Mouse (Mus musculus): ENCODE data around the gene Pcnx.

Pcnx gene

DNA sequence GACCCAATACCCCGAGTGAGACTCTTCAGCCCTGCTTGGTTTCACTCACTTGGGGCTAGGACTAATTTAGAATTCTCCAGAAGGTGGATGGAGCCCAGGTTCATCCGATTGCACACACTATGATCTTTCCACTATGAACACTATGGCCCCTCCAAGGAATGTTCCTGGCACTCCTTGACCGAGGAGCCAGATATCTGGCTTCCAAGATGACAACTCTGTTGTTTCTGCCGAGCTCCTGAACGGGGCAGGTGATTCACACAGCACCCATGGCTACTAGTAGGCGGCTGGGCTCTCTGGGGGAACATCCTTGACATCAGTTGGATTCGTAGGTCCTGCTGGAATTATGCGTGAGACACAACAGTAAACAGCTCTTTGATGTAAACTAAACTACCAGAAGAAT lies 4.8 kb upstream of the Pcnx start:
- no peak for DNase-seq (ENCODE audit: low spot score in 2 of 2)

DNA sequence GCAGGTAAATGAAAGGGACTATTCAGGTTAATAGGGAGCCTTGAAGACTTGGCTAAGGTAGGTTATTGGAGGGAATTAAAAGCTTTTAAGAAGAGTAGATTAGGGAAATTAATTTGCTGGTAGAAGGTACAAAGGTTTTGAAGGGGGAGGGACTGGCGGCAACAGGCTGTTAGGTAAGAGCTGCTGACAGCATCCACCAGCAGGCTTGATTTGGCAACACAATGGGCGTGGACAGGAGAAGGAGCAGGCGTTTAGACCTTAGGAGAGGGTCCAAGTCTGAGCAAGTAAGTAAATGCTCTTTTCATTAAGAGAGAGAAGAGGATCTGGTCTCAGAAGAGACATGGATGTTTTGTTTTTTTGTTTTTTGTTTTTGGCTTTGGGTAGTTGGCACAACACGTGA lies 3.1 kb upstream of the Pcnx start:
- DNase-seq (ENCODE audit: low spot score in 2 of 2): no peak

DNA sequence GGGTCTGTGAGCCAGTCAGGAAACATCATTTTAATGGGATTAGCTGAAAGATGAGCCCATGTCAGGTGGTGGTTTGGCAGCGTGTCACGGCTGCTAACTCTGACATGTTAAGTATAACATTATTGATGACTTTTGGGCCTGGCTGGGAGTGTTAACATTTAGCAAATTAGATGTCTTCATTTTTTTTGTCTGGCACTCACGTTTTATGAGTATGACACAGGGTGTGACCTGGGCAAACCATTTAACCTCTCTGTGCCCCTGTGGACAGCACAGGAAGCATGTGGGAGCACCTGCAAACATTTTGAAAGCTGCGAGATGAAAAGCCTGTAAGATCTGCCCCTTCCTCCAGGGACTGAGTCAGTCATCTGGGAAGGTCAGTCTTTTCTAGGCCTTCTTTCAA lies 2.6 kb upstream of the Pcnx start:
- no peak for DNase-seq (ENCODE audit: low spot score in 2 of 2)

DNA sequence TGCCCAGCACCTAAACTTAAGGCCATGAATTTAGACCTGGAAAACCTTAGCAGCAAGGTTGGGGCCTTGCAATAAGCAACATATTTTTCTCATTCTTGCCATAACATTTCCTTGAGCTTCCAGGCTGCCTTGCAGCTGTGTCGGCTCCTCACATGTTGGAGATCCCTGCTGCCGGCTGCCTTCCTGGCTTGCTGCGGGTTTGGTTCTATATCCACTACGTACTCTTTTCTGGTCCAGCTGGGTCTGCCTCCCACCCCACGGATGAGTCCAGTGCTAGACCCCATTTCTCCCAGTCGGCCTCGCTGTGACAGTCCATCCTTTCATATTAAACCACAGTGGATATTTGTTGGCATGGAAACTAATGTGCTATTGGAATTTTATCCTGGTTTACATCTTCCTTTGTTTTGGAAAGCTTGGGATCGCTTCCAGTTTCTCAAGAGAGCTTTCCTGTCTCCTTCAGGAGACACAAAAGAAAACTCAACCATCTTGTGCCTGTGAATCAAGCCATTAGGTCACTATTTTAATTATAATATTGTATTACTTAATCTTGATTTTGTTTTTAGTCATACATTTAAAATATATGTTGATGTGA lies 1.7 kb upstream of the Pcnx start:
- no peak for DNase-seq (ENCODE audit: low spot score in 2 of 2)

DNA sequence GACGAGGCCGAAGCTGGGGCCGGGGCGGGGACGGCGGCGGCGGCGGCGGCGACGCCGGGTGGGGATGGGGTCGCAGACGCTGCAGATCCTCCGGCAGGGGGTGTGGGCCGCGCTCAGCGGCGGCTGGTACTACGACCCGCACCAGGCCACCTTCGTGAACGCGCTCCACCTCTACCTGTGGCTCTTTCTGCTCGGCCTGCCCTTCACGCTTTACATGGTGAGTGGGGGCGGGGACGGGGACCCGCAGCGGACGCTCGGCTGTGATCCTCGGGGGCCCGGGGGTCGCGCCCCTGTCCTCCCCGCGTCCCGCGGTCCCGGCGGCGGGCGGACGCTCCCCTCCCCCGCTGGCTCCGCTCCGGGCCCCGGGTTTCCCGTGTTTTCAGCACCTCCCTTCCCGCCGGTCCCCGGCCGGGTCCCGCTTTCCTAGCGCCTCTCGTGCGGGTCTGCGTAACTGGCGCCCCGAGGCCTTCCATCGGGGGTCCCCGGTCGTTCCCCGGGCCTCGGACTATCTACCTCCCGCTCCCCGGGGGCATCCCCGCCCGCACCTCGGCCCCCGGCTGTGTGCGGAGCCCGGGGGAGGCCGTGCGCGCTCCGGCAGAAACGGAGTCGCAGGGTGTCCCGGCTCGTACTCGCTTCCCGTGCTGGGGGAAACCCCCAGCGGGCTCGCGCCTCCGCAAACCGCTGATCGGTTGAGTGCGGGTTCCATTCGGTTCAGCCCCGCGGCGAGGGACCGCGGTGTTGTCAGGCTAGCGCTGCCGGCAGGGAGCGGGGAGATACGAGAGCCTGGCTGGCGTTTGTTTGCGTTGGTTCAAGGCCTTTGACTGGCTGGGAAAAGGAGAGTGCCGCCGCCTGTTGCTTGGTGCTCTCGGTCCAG lies 722 bp downstream of the Pcnx start:
- DNase-seq (ENCODE audit: low spot score in 2 of 2): peak; percentile 39 to 58

DNA sequence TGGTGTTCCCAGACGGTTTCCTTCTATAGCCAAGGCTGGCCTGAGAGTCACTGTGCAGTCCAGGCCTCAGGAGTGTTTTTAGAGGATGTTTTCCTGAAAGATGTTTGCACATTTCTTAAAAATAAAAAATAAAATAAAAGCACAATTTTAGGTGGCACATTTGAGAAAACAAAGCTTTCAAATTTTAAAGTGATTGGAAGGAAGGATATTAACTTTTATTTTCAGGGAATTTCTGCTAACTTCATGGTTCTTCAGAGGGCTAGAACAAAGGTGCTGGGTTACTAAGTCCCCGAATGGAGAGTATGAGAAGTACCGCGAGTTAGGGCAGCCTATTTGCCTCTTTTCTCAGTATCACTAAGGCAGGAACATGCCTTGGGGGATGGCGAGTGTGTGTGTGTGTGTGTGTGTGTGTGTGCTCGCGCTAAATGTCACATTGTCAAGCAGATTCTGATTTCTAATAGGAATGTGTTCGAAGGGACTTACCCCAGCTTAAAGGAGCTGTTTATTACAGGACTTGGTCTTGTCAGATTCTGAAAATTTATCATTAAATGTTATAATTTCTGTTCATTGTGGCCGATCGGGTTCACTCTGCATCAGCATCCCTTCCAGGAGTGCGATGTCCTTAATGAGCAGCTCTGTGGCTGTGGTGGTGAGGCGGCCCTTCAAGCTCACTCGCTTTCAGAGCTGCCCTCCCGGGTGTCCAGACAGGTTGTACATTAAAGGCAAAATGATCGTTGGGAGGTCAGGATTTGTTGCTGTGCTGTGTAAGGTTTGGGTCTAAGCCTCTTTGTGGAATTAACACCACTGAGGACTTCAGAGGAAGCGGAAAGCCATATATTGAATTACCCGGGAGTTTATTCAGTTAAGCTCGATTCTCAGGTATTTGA lies 1.6 kb downstream of the Pcnx start:
- DNase-seq (ENCODE audit: low spot score in 2 of 2): no peak

DNA sequence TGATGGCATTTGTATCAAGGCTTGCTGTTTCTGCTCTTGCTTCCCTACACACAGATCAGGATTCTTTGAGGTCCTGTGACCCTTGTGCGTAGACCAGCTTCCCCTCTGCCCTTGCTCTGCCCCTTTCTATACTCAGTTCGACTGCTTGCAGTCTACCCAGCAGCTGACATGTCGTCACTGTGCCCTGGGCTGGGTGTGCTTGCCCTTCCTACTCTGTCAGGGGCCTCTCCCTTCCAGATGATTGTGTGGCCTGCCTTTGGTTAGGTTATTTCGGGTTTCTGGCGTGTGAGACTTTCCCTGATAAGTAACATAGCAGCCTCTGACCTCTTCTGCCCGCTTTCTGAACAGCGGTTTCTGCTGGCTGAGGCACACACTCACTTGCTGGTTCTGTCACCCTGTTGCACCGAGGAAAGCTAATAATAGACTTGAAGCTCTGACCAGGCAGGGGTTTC lies 2.6 kb downstream of the Pcnx start:
- DNase-seq (ENCODE audit: low spot score in 2 of 2): no peak

DNA sequence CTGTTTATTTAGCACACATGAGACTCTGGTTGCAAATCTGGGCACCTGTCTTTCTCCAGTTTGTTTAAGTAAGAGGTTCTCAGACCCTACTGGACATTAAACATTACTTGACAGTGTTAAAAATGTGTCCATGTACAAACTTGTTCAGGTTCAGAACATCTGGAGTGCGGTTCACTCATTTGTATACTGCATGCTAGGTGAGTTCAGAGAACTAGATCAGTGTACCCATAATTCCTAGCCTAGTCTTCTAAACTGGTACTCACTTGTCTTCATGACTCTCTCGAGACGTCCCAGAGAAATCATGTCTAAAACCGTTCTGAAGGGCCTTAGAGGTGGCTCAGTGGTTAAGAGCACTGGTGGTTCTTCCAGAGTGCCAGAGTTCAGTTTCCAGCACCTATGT lies 4.1 kb downstream of the Pcnx start:
- DNase-seq (ENCODE audit: low spot score in 2 of 2): no peak

DNA sequence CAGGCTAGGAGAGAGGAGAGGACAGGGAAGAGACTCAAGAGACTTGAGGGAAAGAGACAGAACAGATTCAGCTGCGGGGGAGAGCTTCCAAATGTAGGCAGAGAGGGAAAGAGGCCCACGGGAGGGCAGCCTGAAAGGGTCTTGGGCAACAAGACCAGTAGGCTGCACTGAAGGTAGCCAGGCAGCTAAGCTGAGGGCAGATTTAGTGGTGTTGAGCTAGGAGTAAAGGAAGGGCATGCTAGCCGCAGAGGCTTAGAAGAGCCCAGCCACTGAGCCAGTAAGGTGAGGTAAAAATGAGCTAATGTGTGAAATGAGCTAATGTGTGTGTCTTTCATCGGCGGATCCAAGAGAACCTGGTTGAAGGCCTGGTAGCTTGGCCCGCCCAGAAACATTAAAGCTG lies 5.4 kb downstream of the Pcnx start:
- no peak for DNase-seq (ENCODE audit: low spot score in 2 of 2)

DNA sequence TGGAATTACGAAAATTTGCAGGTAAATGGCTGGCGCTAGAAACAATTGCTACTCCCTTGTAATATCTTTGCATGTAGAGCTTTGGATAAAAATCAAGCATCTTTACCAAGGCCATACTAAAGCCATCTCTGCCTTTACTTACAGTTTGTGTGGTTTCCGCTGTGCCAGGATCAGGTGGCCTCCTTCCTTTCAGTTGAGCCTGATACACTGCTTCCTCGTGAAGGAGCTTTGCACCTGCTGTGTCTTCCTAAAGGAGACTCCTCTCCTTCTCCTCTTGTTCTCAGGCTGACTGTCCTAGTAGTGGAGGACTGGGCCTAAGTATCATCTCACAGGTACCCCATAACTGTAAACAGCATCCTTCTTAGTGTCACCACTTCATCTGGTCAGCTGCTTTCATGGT lies 7.5 kb downstream of the Pcnx start:
- DNase-seq (ENCODE audit: low spot score in 2 of 2): no peak

DNA sequence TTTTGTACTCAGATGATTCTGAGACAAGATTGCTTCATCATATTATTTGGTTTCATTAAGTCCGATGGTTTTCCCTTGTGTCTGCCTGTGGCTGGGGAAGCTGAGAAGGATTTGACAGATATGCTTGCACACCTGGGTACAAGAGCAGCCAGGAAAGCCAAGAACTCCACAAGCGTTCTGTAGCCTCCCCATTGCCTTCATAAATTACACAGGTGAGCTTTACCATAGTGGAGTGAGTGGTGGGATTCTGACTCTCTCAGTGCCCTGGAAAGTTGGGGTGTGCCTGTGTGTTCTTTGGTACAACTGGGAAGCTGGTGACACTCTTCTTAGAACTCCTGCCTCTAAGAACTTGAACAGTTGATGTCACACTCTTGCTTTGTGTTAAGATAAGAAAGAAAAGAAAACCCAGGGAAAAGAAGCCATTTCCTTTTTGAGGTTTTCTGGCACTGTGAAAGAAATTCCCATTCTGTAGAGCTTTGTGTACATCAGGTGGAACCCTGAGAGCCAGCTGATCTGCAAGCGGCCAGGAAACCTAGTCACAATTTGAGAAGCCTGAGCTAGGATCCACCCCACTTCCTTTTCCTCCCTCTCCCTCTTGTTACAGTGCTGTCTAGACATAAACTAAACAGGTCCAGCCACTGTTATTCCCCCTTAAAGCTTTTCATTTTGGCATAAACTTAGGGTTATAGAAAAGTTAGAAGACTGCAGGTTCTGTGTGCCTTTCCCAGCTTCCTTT lies 9.6 kb downstream of the Pcnx start:
- DNase-seq (ENCODE audit: low spot score in 2 of 2): no peak

DNA sequence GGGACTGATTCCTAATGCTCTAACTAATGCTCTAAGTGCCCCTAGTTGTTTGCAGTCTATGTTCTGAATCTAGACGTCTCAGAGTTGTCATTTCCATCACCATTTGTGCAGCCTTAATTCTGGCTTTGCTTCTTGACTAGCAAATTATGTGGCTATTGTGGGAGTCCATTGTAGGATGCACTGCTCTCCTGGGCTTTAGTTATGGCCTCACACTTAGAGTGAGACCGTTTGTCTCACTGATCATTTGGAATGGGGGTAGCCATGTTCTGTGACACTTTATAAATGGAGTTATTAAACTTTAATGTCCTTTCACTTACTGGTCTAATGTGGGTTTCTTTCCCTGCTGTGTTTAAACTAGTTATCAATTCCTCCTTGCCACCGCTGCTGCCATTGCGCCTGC lies 13.5 kb downstream of the Pcnx start:
- DNase-seq (ENCODE audit: low spot score in 2 of 2): no peak

DNA sequence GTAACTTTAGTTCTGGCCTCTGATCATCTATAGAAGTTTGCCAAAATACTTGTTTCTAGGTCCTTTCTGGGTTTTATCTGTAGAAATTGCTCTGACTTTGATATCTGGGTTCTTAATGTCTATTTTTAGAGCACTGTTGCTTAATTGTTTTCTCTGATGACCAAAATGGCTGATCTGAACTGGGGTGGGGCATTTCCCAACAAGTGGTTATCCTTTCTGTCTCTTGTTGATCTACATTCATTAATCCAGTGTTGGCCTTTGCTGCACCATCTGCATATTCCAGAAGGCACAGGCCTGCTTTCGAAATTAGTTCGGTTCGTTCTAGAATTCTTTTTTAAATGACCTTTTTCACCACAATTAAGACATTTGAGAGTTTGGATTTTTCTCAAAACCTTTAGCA lies 20.3 kb downstream of the Pcnx start:
- no peak for DNase-seq (ENCODE audit: low spot score in 2 of 2)

DNA sequence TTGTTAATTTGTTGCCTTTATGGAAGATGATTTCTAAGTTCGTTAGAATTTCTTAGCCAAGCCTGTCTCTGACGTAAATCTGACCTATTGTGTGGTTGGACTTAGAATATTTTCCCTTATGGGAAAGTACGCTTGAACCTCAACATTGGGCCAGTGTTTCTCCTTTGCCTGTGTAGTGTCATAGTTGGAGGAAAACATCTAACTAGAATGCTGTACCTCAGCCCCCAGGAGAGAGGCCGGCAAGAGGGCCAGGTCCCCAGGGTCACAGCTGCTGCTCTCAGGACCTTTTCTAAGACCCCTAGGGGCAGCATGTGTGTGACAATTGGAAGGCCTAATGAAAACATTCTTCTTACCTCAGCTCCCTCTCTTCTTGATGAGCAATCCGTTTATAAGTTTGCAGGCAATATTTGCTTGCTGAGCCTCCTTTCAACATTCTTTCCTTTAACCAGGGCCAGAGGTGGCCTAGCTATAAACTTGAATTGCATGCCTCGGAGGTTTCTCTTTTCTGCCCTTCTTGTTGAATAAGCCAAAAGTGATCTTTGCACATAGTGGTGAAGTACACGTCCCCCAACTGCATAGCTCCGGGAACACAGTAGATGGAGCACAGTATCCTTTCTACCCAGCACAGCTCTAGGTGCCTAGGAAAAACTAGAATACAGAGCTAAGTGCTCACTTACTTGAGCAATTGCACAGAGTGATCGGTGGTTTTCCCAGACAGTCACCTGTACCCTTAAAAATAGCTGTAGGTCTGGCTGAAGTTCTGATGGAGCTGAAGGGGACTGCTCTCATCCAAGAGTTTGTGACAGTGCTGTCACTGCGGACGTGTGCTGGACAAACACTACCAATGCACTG lies 23.7 kb downstream of the Pcnx start:
- DNase-seq (ENCODE audit: low spot score in 2 of 2): no peak

DNA sequence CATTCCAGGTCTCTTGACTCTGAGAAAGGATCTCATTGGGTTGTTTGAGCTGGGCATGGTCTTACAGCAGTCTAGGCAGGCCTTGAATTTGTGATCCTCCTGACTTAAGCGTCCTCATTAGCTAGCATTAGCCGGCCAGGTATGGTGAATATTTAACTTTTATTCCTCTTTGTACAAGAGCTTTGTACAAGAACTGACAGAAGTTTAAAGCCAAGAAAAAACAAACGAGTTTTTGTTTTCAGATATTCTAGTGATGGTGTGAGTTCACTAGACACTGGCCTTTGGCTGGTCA lies 24.2 kb downstream of the Pcnx start:
- no peak for DNase-seq (ENCODE audit: low spot score in 2 of 2)

DNA sequence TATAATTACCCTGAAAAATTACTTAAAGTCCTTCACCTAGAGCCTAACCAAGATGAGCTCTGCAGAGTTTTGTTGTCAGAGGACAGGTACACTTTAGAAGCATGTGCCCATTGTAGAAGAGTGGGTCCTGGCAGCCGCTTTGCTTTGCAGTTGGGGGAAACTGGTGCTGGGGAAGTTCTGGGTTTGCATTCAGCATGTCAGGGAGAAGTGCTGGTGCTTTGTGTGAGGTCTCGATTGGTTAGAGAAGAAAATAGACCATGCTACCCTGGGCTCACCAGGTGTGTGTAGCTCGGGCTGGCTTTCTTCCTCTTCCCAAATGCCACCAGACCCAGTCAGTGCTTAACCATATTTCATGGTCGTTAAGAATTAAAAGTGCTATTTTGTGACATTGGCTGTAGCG lies 25.2 kb downstream of the Pcnx start:
- DNase-seq (ENCODE audit: low spot score in 2 of 2): no peak

DNA sequence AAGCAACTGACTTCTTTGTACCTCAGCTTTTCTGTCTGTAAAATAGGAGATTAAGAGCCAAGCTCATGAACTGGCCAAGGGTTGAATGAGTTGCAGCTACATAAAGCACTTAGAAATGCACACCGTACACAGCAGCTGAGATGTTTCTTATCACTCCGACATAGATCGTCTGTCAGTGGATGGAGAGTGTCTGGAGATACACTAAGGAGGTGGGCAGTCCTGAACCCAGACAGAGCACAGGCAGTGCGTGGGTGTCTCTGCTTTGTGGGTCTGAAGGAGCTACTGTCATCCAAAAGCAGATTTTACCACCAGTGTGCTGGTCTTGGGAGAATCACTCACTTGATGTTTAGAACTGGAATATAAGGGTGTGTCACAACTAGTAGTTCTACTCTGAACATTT lies 26.2 kb downstream of the Pcnx start:
- DNase-seq (ENCODE audit: low spot score in 2 of 2): no peak

DNA sequence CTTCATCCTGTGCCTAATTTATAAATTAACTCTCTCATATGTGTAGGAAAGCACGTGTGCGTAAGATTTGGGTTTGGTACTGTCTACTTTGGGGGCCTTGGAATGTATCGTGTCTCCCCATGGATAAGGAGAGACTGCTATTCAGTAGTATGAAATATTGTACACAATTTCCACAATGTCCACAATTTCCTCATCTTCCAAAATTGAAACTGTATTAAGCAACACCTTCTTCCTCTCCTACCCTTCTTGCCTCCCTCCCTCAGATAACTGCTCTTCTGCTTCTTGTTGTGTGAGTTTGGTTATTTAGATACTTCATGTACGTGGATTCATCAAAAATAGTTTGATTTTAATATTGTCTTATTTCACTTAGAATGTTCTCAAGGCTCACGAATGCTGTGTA lies 29.1 kb downstream of the Pcnx start:
- no peak for DNase-seq (ENCODE audit: low spot score in 2 of 2)

DNA sequence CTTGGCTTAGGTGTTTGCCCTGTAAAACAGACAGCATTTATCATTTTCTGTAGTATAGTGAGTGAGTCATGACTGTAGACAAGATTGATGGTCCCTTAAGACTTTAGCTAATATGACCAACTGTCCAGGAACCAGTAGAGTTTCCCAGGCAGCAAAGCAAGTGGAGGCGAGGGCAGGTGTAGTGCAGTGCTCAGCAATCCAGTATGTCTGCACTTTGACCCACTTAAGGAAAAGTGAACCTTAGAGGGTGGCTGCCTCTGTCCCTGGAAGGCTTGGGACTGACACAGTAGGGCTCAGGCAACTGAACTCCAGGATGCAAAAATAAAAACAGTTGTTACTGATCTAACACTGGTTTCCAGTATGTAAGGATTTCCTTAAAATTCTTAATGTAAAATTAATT lies 32.1 kb downstream of the Pcnx start:
- no peak for DNase-seq (ENCODE audit: low spot score in 2 of 2)

DNA sequence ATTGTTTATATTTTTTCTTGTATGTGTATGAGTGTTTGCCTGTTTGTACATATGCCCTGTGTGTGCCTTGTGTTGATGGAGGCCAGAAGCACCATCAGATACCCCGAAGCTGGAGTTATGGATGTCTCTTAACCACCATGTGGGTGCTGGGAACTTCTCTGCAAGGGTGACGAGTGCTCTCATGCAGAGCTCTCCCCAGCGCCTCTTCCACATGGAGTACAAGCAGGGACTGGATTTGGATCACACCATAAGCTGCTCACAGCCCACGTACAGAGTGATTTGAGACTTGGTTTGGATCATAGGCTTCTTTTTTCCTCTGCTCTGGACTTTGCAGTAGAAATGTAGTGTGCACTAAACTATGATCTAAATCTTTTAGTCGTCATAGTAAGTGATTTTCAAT lies 34.5 kb downstream of the Pcnx start:
- DNase-seq (ENCODE audit: low spot score in 2 of 2): peak; percentile 21 to 58

DNA sequence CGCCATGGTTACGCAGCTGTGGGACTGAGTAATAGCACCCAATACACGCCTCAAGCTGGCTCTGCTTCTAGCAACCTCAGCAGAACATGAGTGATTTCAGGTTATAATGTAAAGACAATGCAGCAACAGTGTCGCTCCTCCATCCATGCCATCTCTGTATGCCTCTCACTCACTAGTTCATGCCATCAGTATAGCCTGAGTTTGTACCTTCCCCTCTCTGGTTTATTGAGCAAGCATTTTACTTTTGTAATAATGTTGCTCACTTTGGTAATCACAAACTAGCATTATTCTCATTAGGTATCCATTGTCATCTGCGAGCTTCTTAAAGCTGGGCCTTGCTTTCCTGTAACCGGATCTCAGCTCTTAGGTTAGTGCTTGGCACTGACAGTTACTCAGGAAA lies 36.2 kb downstream of the Pcnx start:
- DNase-seq (ENCODE audit: low spot score in 2 of 2): no peak

Measured in right cerebral cortex, postnatal 36 days (tissue).